Comparison of ENCODE assay signal across 18 mouse cellular contexts in genomic region chr5:73223065-73223464, GRCm38 (mm10). TPM values are rescaled to one million over a fixed set of nuclear protein-coding genes. Genes with fewer than 3 reads are reported as not detected.
DNase-seq lines count a peak whose midpoint lies in the region; ATAC-seq and TF ChIP-seq lines count a peak whose summit lies in the region.
"Had no signal": no experiment of that assay in that cellular context is flagged by ENCODE, and none has a peak within 500 bp of the region (broad histone marks: within the 10 kb centered on the region; RNA-seq: fewer than 3 reads in every experiment).

No protein-coding gene starts in this region.

- DNase-seq in frontal cortex, postnatal 10 days (ENCODE audit: low spot score in 2 of 2): no peak
- DNase-seq in midbrain, embryonic 14.5 days: no peak
- peak; percentile 25 for DNase-seq in Muller cell, postnatal 12 days (ENCODE audit: inconsistent ontology term)
- DNase-seq in layer of hippocampus, postnatal 25 days (ENCODE audit: extremely low spot score in 1 of 2, low spot score in 1 of 2): no peak
- DNase-seq: adrenal gland, adult 2 months; cerebellum, postnatal 36 days; gastrocnemius, postnatal 10 days; kidney, adult 8-10 months; layer of hippocampus, postnatal 36 days; lung, adult 2 months; right cerebral cortex, postnatal 25 days; thymus, postnatal 25 days had no signal

- no peak overlapping the region for H3K4me2 ChIP-seq in midbrain, embryonic 13.5 days (replicated peaks)
- H3K4me2 ChIP-seq in midbrain, embryonic 14.5 days (ENCODE audit: low read length): no peak overlapping the region
- H3K4me2 ChIP-seq: liver, embryonic 11.5 days; midbrain, embryonic 12.5 days had no signal

- H3K36me3 ChIP-seq in midbrain, embryonic 13.5 days: peaks cover 8% of the 10 kb centered on the region; the same call in 1 of the 2 replicates
- H3K36me3 ChIP-seq in midbrain, embryonic 14.5 days (ENCODE audit: control insufficient read depth, insufficient read depth, low read length): no peaks in the 10 kb centered on the region

- ATAC-seq in frontal cortex, adult (ENCODE audit: low TSS enrichment): 0 out of 2 replicates have a peak, but pooled peaks have one; percentile 20
- 0 out of 2 replicates have a peak, but pooled peaks have one; percentile 30 for ATAC-seq in midbrain, embryonic 13.5 days
- ATAC-seq in midbrain, embryonic 14.5 days (ENCODE audit: low FRiP score, low TSS enrichment): no peak

- no peaks in the 10 kb centered on the region for H3K27me3 ChIP-seq in midbrain, embryonic 13.5 days
- H3K27me3 ChIP-seq in midbrain, embryonic 14.5 days (ENCODE audit: control insufficient read depth, insufficient read depth, low read length): no peaks in the 10 kb centered on the region
- H3K27me3 ChIP-seq: midbrain, embryonic 12.5 days had no signal

- TF ChIP-seq CTCF in olfactory bulb, adult 2 months (IDR thresholded peaks at IDR 0.05; ENCODE audit: insufficient read depth, low read depth, low read length): no peak

- peaks cover 5% of the 10 kb centered on the region for H3K4me1 ChIP-seq in midbrain, embryonic 13.5 days (replicated peaks)
- peaks cover 6% of the 10 kb centered on the region; the same call in 1 of the 2 replicates for H3K4me1 ChIP-seq in midbrain, embryonic 14.5 days (ENCODE audit: control insufficient read depth, insufficient read depth, low read length)
- H3K4me1 ChIP-seq in olfactory bulb, adult 2 months (ENCODE audit: control insufficient read depth, insufficient read depth, low read length): peaks cover 7% of the 10 kb centered on the region

- WGBS in midbrain, embryonic 13.5 days: 85% methylated on average over 6 of the region's 6 CpGs
- 78% methylated on average over 6 of the region's 6 CpGs for WGBS in midbrain, embryonic 14.5 days
- 29% methylated on average over 6 of the region's 6 CpGs for WGBS in olfactory bulb, adult 2 months

- no peak for TF ChIP-seq POLR2A in olfactory bulb, adult 2 months (IDR thresholded peaks at IDR 0.05; ENCODE audit: insufficient read depth, low read depth, low read length)

- H3K4me3 ChIP-seq in midbrain, embryonic 13.5 days (replicated peaks): no peak overlapping the region
- H3K4me3 ChIP-seq in midbrain, embryonic 14.5 days (replicated peaks; ENCODE audit: low read depth, low read length): no peak overlapping the region
- no peak overlapping the region for H3K4me3 ChIP-seq in olfactory bulb, adult 2 months (ENCODE audit: insufficient read depth, low read depth, low read length)
- H3K4me3 ChIP-seq: midbrain, embryonic 12.5 days had no signal

- no peak overlapping the region for H3K9ac ChIP-seq in midbrain, embryonic 13.5 days (replicated peaks)
- H3K9ac ChIP-seq in midbrain, embryonic 14.5 days (replicated peaks; ENCODE audit: low read length): no peak overlapping the region
- H3K9ac ChIP-seq: midbrain, embryonic 12.5 days had no signal

- H3K27ac ChIP-seq in midbrain, embryonic 13.5 days: no peak overlapping the region
- H3K27ac ChIP-seq in midbrain, embryonic 14.5 days (replicated peaks; ENCODE audit: low read depth, low read length): no peak overlapping the region
- peak overlapping the region; percentile 53; the same call in 1 of the 2 replicates for H3K27ac ChIP-seq in olfactory bulb, adult 2 months (ENCODE audit: insufficient read depth, low read depth, low read length)
- H3K27ac ChIP-seq: midbrain, embryonic 12.5 days had no signal

- no peaks in the 10 kb centered on the region for H3K9me3 ChIP-seq in midbrain, embryonic 13.5 days
- H3K9me3 ChIP-seq in midbrain, embryonic 14.5 days (ENCODE audit: control insufficient read depth, low read length): no peaks in the 10 kb centered on the region
- H3K9me3 ChIP-seq: G1E; midbrain, embryonic 12.5 days had no signal

RNA-seq across cellular contexts. Expression of gene Fryl, which starts 33.4 kb away (rescaled TPM):
- polyA plus RNA-seq in midbrain, embryonic 13.5 days (2015; fragmentation: Nextera tagmentation; extraction: Ambion mirVana): 48.2 and 51.2 TPM in 2 replicates
- 45.3 and 48.5 TPM in 2 replicates for polyA plus RNA-seq in midbrain, embryonic 14.5 days (2014; fragmentation: Nextera tagmentation; extraction: Ambion mirVana)
- 294 TPM in 1 of 2 replicates, not detected in the other for polyA plus RNA-seq in olfactory bulb, adult 2 months (2012; ENCODE audit: insufficient read depth, insufficient read length, low replicate concordance, missing spikeins)
- total RNA-seq in layer of hippocampus, postnatal 25 days (2021): 10 to 100 TPM; 60.0 to 65.0 TPM
